10 mouse cellular contexts compared by ENCODE assay signal in genomic region chr8:6388651-6389050, GRCm38 (mm10).
"Had no signal": no experiment of that assay in that cellular context is flagged by ENCODE, and none has a peak within 500 bp of the region (broad histone marks: within the 10 kb centered on the region; RNA-seq: fewer than 3 reads in every experiment).

No protein-coding gene starts in this region.

- ATAC-seq: intestine, embryonic 15.5 days; liver, embryonic 12.5 days had no signal

- DNase-seq: kidney, adult 18-20 months; kidney, postnatal 10 days; kidney, postnatal 4 days; lung, embryonic 14.5 days; lung, postnatal 10 days; lung, postnatal 4 days; midbrain, embryonic 14.5 days; thymus, postnatal 36 days had no signal
